Mouse (Mus musculus): ENCODE data around the gene Cracr2b. TPM values are rescaled to one million over a fixed set of nuclear protein-coding genes. Genes with fewer than 3 reads are reported as not detected.

Gene Cracr2b
- polyA plus RNA-seq, 1 experiment from 2014 or later = 7.6 TPM

GRCm38 (mm10) chr7:141468522-141469211, 7.8 kb downstream of the Cracr2b start:
- Histone ChIP-seq H3K27me3 (replicated peaks) (peaks cover 32% of the 10 kb centered on the region), H3K4me2 (replicated peaks) (peak overlapping the region; percentile 76), H3K4me3 (peak overlapping the region; percentile 63), H3K36me3 (peaks cover 37% of the 10 kb centered on the region), H3K27ac (peak overlapping the region; percentile 88), H3K9ac (peak overlapping the region; percentile 77), H3K4me1 (peaks cover 34% of the 10 kb centered on the region), H3K9me3 (no peaks in the 10 kb centered on the region)
- 24% methylated on average over 8 of the region's 8 CpGs for WGBS
- ATAC-seq (ENCODE audit: low FRiP score, low read depth) = peak; percentile 82

GRCm38 (mm10) chr7:141469352-141469751, 8.5 kb downstream of the Cracr2b start:
- Histone ChIP-seq H3K4me1 (peaks cover 41% of the 10 kb centered on the region), H3K27me3 (replicated peaks) (peaks cover 25% of the 10 kb centered on the region), H3K4me2 (replicated peaks) (peak overlapping the region; percentile 76), H3K9ac (peak overlapping the region; percentile 41), H3K27ac (0 out of 2 replicates have a peak overlapping the region, but pooled peaks have one; percentile 88), H3K36me3 (peaks cover 37% of the 10 kb centered on the region), H3K4me3 (peak overlapping the region; percentile 63), H3K9me3 (no peaks in the 10 kb centered on the region)
- WGBS = 82% methylated on average over 6 of the region's 6 CpGs
- no peak for ATAC-seq (ENCODE audit: low FRiP score, low read depth)

- Histone ChIP-seq H3K36me3 (peaks cover 37% of the 10 kb centered on the region), H3K4me3 (no peak overlapping the region), H3K4me1 (peaks cover 39% of the 10 kb centered on the region), H3K4me2 (replicated peaks) (peak overlapping the region; percentile 76), H3K9me3 (no peaks in the 10 kb centered on the region), H3K9ac (0 out of 2 replicates have a peak overlapping the region, but pooled peaks have one; percentile 17), H3K27ac (no peak overlapping the region), H3K27me3 (replicated peaks) (peaks cover 18% of the 10 kb centered on the region)
- 92% methylated on average over 18 of the region's 18 CpGs for WGBS
- no peak for ATAC-seq (ENCODE audit: low FRiP score, low read depth)
These were observed 9.2 kb downstream of the Cracr2b start for GRCm38 (mm10) chr7:141469901-141470636.

GRCm38 (mm10) chr7:141470637-141470944, 9.7 kb downstream of the Cracr2b start:
- Histone ChIP-seq H3K36me3 (peaks cover 37% of the 10 kb centered on the region), H3K4me3 (no peak overlapping the region), H3K4me1 (peaks cover 41% of the 10 kb centered on the region), H3K27ac (no peak overlapping the region), H3K9ac (no peak overlapping the region), H3K9me3 (no peaks in the 10 kb centered on the region), H3K4me2 (replicated peaks) (peak overlapping the region; percentile 76; the same call in 1 of the 2 replicates), H3K27me3 (replicated peaks) (peaks cover 14% of the 10 kb centered on the region)
- ATAC-seq (ENCODE audit: low FRiP score, low read depth) = no peak
- 94% methylated on average over 10 of the region's 10 CpGs for WGBS

- ATAC-seq (ENCODE audit: low FRiP score, low read depth) = no peak
- H3K27ac ChIP-seq = no peak overlapping the region
- H3K27me3 ChIP-seq (replicated peaks) = peaks cover 14% of the 10 kb centered on the region
- H3K9me3 ChIP-seq = no peaks in the 10 kb centered on the region
- H3K36me3 ChIP-seq = peaks cover 37% of the 10 kb centered on the region
- 93% methylated on average over 1 of the region's 1 CpGs for WGBS
- H3K4me2 ChIP-seq (replicated peaks) = no peak overlapping the region
- no peak overlapping the region for H3K4me3 ChIP-seq
- peaks cover 46% of the 10 kb centered on the region for H3K4me1 ChIP-seq
- no peak overlapping the region for H3K9ac ChIP-seq
These were observed 10.3 kb downstream of the Cracr2b start for GRCm38 (mm10) chr7:141471236-141471635.

GRCm38 (mm10) chr7:141472226-141472625, 11.3 kb downstream of the Cracr2b start:
- no peaks in the 10 kb centered on the region for H3K9me3 ChIP-seq
- H3K4me2 ChIP-seq (replicated peaks) = no peak overlapping the region
- H3K4me3 ChIP-seq = no peak overlapping the region
- no peak overlapping the region for H3K27ac ChIP-seq
- H3K4me1 ChIP-seq = peaks cover 55% of the 10 kb centered on the region
- peaks cover 17% of the 10 kb centered on the region for H3K27me3 ChIP-seq (replicated peaks)
- H3K36me3 ChIP-seq = peaks cover 37% of the 10 kb centered on the region
- H3K9ac ChIP-seq = no peak overlapping the region
- no peak for ATAC-seq (ENCODE audit: low FRiP score, low read depth)
- 90% methylated on average over 6 of the region's 6 CpGs for WGBS

- Histone ChIP-seq H3K4me3 (no peak overlapping the region), H3K9me3 (no peaks in the 10 kb centered on the region), H3K27ac (no peak overlapping the region), H3K27me3 (replicated peaks) (peaks cover 21% of the 10 kb centered on the region), H3K4me1 (peaks cover 54% of the 10 kb centered on the region), H3K36me3 (peaks cover 37% of the 10 kb centered on the region), H3K4me2 (replicated peaks) (no peak overlapping the region), H3K9ac (no peak overlapping the region)
- 89% methylated on average over 6 of the region's 6 CpGs for WGBS
- ATAC-seq (ENCODE audit: low FRiP score, low read depth) = no peak
These were observed 11.9 kb downstream of the Cracr2b start for GRCm38 (mm10) chr7:141472763-141473162.

GRCm38 (mm10) chr7:141474160-141474559, 13.3 kb downstream of the Cracr2b start:
- peak overlapping the region; percentile 89 for H3K9ac ChIP-seq
- peaks cover 21% of the 10 kb centered on the region for H3K27me3 ChIP-seq (replicated peaks)
- 10% methylated on average over 5 of the region's 5 CpGs for WGBS
- H3K4me1 ChIP-seq = peaks cover 40% of the 10 kb centered on the region
- H3K4me3 ChIP-seq = peak overlapping the region; percentile 80
- H3K27ac ChIP-seq = no peak overlapping the region
- no peaks in the 10 kb centered on the region for H3K9me3 ChIP-seq
- H3K36me3 ChIP-seq = peaks cover 36% of the 10 kb centered on the region
- H3K4me2 ChIP-seq (replicated peaks) = peak overlapping the region; percentile 81
- ATAC-seq (ENCODE audit: low FRiP score, low read depth) = no peak

- Histone ChIP-seq H3K9me3 (no peaks in the 10 kb centered on the region), H3K27ac (peak within 1 kb of the TSS; percentile 78), H3K4me2 (replicated peaks) (peak within 1 kb of the TSS; percentile 81), H3K4me1 (peaks cover 30% of the 10 kb centered on the region), H3K27me3 (replicated peaks) (peaks cover 21% of the 10 kb centered on the region), H3K36me3 (peaks cover 25% of the 10 kb centered on the region), H3K9ac (peak within 1 kb of the TSS; percentile 89), H3K4me3 (peak within 1 kb of the TSS; percentile 80)
- under 1% methylated on average over 87 of the region's 87 CpGs for WGBS
- peak; percentile 75 for ATAC-seq (ENCODE audit: low FRiP score, low read depth)
These were observed 14.3 kb downstream of the Cracr2b start, which contains the start of the genes Polr2l and Tspan4 for GRCm38 (mm10) chr7:141475011-141475804. Gene Polr2l, minus strand, starts transcription at chr7:141475132. Gene Tspan4, plus strand, starts transcription at chr7:141475240.

GRCm38 (mm10) chr7:141475805-141476158, 14.9 kb downstream of the Cracr2b start:
- 2% methylated on average over 12 of the region's 12 CpGs for WGBS
- Histone ChIP-seq H3K4me3 (peak overlapping the region; percentile 80), H3K4me2 (replicated peaks) (peak overlapping the region; percentile 81), H3K4me1 (peaks cover 30% of the 10 kb centered on the region), H3K9me3 (no peaks in the 10 kb centered on the region), H3K36me3 (peaks cover 20% of the 10 kb centered on the region), H3K27me3 (replicated peaks) (peaks cover 21% of the 10 kb centered on the region), H3K27ac (no peak overlapping the region), H3K9ac (peak overlapping the region; percentile 89)
- no peak for ATAC-seq (ENCODE audit: low FRiP score, low read depth)

- Histone ChIP-seq H3K9ac (no peak overlapping the region), H3K27me3 (replicated peaks) (peaks cover 21% of the 10 kb centered on the region), H3K36me3 (peaks cover 14% of the 10 kb centered on the region), H3K27ac (no peak overlapping the region), H3K4me3 (peak overlapping the region; percentile 80), H3K4me2 (replicated peaks) (peak overlapping the region; percentile 81), H3K4me1 (peaks cover 35% of the 10 kb centered on the region), H3K9me3 (no peaks in the 10 kb centered on the region)
- no peak for ATAC-seq (ENCODE audit: low FRiP score, low read depth)
- WGBS = 7% methylated on average over 17 of the region's 17 CpGs
These were observed 15.5 kb downstream of the Cracr2b start for GRCm38 (mm10) chr7:141476226-141476980.

Measured in neural tube, embryonic 12.5 days (tissue).